Mouse (Mus musculus) megakaryocyte, embryonic 14.5 days (primary cell): ENCODE measurements at regions not wholly inside any gene's neighbourhood (a gene's known extent, or its start where the extent isn't known, plus 50 kb on each side); places are given as distances from the start of the nearest gene placed in this dataset.

Experiments used
- FLI1 ChIP-seq: IDR thresholded peaks from 2 replicates; pipeline ENCODE4 v1.6.1; 2012; ENCODE audit warnings: low read length, inconsistent platforms, mixed read lengths
- GATA1 ChIP-seq: IDR thresholded peaks from 3 replicates; pipeline ENCODE4 v1.6.1; 2012; ENCODE audit warnings: mixed read lengths, low read length, inconsistent platforms, borderline replicate concordance

- TF ChIP-seq GATA1 (no peak), FLI1 (no peak)
Observed at GRCm38 (mm10) chr14:96990542-96991162, 471.8 kb upstream of the Klhl1 start.
